Mouse (Mus musculus) myocyte (in vitro differentiated cells): ENCODE results near the gene Arhgap22. TPM values are rescaled to one million over a fixed set of nuclear protein-coding genes. Genes with fewer than 3 reads are reported as not detected.

ENCODE experiments used
- H3K27me3 ChIP-seq: one replicate; pipeline ENCODE4 v1.6.1; 2011; ENCODE audit not compliant: control insufficient read depth, insufficient read depth, insufficient read length
- H3K36me3 ChIP-seq: one replicate; pipeline ENCODE4 v1.6.1; 2011; ENCODE audit not compliant: control insufficient read depth, insufficient read depth
- H3K4me2 ChIP-seq: one replicate; pipeline ENCODE4 v1.6.1; 2011; ENCODE audit warnings: low read depth, control low read depth
- H3K4me3 ChIP-seq: one replicate; pipeline ENCODE4 v1.5.1; 2011; ENCODE audit warnings: mild to moderate bottlenecking, control low read depth, moderate library complexity
- H3K79me2 ChIP-seq: one replicate; pipeline ENCODE4 v1.6.1; 2011; ENCODE audit not compliant: control insufficient read depth, insufficient read depth
- H3ac ChIP-seq: one replicate; pipeline ENCODE4 v1.6.1; 2011; ENCODE audit not compliant: control insufficient read depth, insufficient read length
- CEBPB ChIP-seq: IDR thresholded peaks from 2 replicates; pipeline ENCODE4 v1.6.1; 2011; ENCODE audit warnings: mild to moderate bottlenecking, moderate library complexity; ENCODE audit not compliant: poor library complexity, insufficient read depth, severe bottlenecking
- E2F4 ChIP-seq: IDR thresholded peaks from one replicate; pipeline ENCODE4 v1.6.1; 2011; ENCODE audit warnings: mild to moderate bottlenecking, control low read depth, moderate library complexity; ENCODE audit not compliant: insufficient read depth
- MAX ChIP-seq: IDR thresholded peaks from one replicate; pipeline ENCODE4 v1.6.1; 2011; ENCODE audit warnings: low read depth, mild to moderate bottlenecking, control low read depth
- MYOD1 ChIP-seq, 3 experiments: IDR thresholded peaks; one replicate each; pipeline ENCODE4 v1.6.1; 2011; ENCODE audit warnings: control low read depth in 2 of 3, low read depth in 2 of 3, mild to moderate bottlenecking in 2 of 3, moderate library complexity in 1 of 3; ENCODE audit not compliant: insufficient read length in 2 of 3, control insufficient read depth in 1 of 3
- MYOG ChIP-seq, 3 experiments: IDR thresholded peaks; one replicate each; pipeline ENCODE4 v1.6.1; 2011; ENCODE audit warnings: control low read depth in 2 of 3, low read depth in 2 of 3, mild to moderate bottlenecking in 2 of 3; ENCODE audit not compliant: insufficient read length in 2 of 3, control insufficient read depth in 1 of 3, insufficient read depth in 1 of 3
- POLR2A ChIP-seq: IDR thresholded peaks from one replicate; pipeline ENCODE4 v1.6.1; 2011; ENCODE audit warnings: low read depth, mild to moderate bottlenecking, control low read depth, moderate library complexity; ENCODE audit not compliant: insufficient read length
- POLR2AphosphoS2 ChIP-seq: IDR thresholded peaks from one replicate; pipeline ENCODE4 v1.6.1; 2011; ENCODE audit warnings: low read depth, control low read depth; ENCODE audit not compliant: insufficient read length
- REST ChIP-seq: IDR thresholded peaks from one replicate; pipeline ENCODE4 v1.6.1; 2011; ENCODE audit warnings: mild to moderate bottlenecking, control low read depth, moderate library complexity; ENCODE audit not compliant: insufficient read depth, insufficient read length
- SRF ChIP-seq: IDR thresholded peaks from one replicate; pipeline ENCODE4 v1.6.1; 2011; ENCODE audit warnings: low read depth; ENCODE audit not compliant: control insufficient read depth, insufficient read length
- TCF12 ChIP-seq: IDR thresholded peaks from one replicate; pipeline ENCODE4 v1.6.1; 2011; ENCODE audit warnings: mild to moderate bottlenecking, control low read depth; ENCODE audit not compliant: poor library complexity, insufficient read depth, severe bottlenecking
- TCF3 ChIP-seq: IDR thresholded peaks from one replicate; pipeline ENCODE4 v1.6.1; 2011; ENCODE audit warnings: low read depth, control low read depth; ENCODE audit not compliant: insufficient read length
- USF1 ChIP-seq: IDR thresholded peaks from one replicate; pipeline ENCODE4 v1.6.1; 2011; ENCODE audit warnings: low read depth, mild to moderate bottlenecking, control low read depth, moderate library complexity
- polyA plus RNA-seq: library from polyadenylated mRNA; unstranded; fragments of >200 nt; fragmentation: generic; extraction: Trizol; gene quantifications from one replicate; pipeline ENCODE4 v1.2.1, GENCODE M21; 2012; ENCODE audit warnings: missing spikeins

Gene Arhgap22
- polyA plus RNA-seq, 1 experiment: 53.3 TPM

DNA sequence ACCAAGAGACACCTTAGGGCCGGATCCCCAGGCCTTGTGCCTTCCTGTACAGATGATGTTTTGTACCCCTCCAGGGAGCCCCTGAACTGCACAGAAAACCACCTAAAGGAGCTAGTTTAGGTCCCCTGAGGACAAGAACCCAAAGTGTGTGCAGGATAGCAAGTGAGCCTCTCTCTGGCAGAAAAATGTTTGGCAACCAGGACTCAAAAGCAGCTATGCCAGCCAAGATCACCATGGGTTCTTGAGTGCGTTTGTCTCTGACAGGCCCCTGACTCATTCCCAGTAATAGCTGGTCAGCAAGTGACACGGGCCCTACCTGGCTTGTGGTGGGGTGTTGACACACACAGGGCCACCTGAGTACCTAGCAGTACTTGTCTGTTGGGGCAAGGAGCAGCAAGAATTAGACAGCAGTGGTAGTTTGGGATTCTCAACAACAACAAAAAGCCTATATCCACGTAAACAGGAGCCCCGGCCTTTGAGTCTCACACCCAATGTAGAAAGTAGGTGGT, 115.5 kb downstream of the Arhgap22 start:
- TF ChIP-seq REST (no peak), TCF3 (no peak), E2F4 (no peak), TCF12 (no peak), POLR2A (no peak), MAX (no peak), SRF (no peak), USF1 (no peak), POLR2AphosphoS2 (no peak), MYOD1 (IDR thresholded peaks at IDR 0.05; ENCODE audit: control insufficient read depth in 1 of 3, insufficient read length in 2 of 3, low read depth in 2 of 3) (no peak)
- H3K36me3 ChIP-seq: no peaks in the 10 kb centered on the region
- H3K27me3 ChIP-seq: no peaks in the 10 kb centered on the region
- H3ac ChIP-seq: no peak overlapping the region
- no peak overlapping the region for H3K4me3 ChIP-seq
- no peak overlapping the region for H3K4me2 ChIP-seq
- peaks cover 100% of the 10 kb centered on the region for H3K79me2 ChIP-seq

DNA sequence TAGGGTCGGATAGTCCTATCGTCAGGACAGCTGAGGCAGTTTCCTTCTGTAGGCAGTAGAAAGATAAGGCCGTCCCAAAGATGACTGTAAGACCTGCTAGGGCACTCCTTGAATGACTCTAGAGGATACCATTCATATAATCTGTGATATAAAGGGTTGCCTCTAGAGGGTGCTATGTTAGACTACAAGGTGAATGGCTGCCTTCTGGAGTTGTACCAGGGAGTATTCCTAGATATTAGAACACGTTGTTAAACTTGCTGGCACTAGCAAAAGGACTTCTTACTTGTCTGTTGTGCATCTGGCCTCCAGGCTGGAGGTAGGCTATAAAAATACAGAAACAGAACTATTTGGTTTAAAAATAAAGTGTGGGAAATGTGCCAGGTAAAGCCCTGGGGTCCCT, 117.2 kb downstream of the Arhgap22 start:
- Histone ChIP-seq H3ac (no peak overlapping the region), H3K4me2 (no peak overlapping the region), H3K27me3 (no peaks in the 10 kb centered on the region), H3K79me2 (peaks cover 100% of the 10 kb centered on the region), H3K36me3 (no peaks in the 10 kb centered on the region), H3K4me3 (no peak overlapping the region)
- TF ChIP-seq MAX (no peak), TCF3 (no peak), CEBPB (no peak), REST (no peak), POLR2A (no peak), MYOD1 (IDR thresholded peaks at IDR 0.05; ENCODE audit: control insufficient read depth in 1 of 3, insufficient read length in 2 of 3, low read depth in 2 of 3) (no peak), TCF12 (no peak), POLR2AphosphoS2 (no peak), E2F4 (no peak), MYOG (IDR thresholded peaks at IDR 0.05; ENCODE audit: control insufficient read depth in 1 of 3, insufficient read depth in 1 of 3, insufficient read length in 2 of 3, low read depth in 2 of 3) (no peak)

DNA sequence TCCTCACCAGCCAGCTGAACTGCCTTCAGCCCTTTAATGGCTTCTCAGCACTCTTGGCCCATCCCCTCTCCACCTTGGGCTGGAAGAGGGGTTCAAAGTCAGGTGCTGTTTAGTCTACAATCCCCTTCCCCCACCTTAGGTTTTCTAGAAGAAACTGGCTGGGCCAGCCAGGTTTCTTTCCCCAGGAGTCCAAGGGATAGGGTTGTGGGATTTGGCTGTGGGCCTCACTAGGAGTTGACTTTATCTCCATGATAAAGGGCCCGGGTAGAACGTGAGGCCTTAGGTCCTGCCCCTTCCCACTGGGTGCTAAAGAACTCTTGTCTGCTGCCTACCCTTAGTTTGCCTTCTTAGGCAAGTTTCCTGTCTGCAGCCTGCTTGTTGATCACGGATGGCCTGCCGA, 117.8 kb downstream of the Arhgap22 start:
- H3K36me3 ChIP-seq: no peaks in the 10 kb centered on the region
- peaks cover 100% of the 10 kb centered on the region for H3K79me2 ChIP-seq
- no peak overlapping the region for H3K4me3 ChIP-seq
- no peak for TF ChIP-seq E2F4
- no peak for TF ChIP-seq TCF12
- no peak for TF ChIP-seq TCF3
- no peak for TF ChIP-seq MAX
- H3K4me2 ChIP-seq: no peak overlapping the region
- no peak overlapping the region for H3ac ChIP-seq
- H3K27me3 ChIP-seq: no peaks in the 10 kb centered on the region

DNA sequence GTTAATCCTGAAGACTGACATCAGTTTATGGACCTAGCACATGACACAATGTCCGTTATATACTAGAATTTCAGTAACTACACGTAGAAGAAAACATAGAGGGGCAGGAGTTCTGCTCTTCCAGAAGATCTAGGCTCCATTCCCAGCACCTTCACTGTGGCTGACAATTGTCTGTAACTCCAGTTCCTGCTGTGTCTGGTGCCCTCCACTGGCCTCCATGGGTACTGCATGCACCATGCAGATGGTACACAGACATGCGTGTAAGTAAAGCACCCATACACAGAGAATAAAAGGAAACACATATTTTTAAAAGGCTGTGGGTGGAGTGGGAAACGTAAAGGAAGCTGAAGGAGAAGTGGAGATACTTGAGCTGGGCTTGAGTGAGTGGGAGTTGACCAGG, 120.0 kb downstream of the Arhgap22 start:
- no peak overlapping the region for H3K4me3 ChIP-seq
- no peak overlapping the region for H3ac ChIP-seq
- H3K4me2 ChIP-seq: no peak overlapping the region
- H3K27me3 ChIP-seq: no peaks in the 10 kb centered on the region
- H3K79me2 ChIP-seq: peaks cover 100% of the 10 kb centered on the region
- TF ChIP-seq MYOD1 (IDR thresholded peaks at IDR 0.05; ENCODE audit: control insufficient read depth in 1 of 3, insufficient read length in 2 of 3, low read depth in 2 of 3) (no peak), MYOG (IDR thresholded peaks at IDR 0.05; ENCODE audit: control insufficient read depth in 1 of 3, insufficient read depth in 1 of 3, insufficient read length in 2 of 3, low read depth in 2 of 3) (no peak), POLR2AphosphoS2 (no peak)
- no peaks in the 10 kb centered on the region for H3K36me3 ChIP-seq

DNA sequence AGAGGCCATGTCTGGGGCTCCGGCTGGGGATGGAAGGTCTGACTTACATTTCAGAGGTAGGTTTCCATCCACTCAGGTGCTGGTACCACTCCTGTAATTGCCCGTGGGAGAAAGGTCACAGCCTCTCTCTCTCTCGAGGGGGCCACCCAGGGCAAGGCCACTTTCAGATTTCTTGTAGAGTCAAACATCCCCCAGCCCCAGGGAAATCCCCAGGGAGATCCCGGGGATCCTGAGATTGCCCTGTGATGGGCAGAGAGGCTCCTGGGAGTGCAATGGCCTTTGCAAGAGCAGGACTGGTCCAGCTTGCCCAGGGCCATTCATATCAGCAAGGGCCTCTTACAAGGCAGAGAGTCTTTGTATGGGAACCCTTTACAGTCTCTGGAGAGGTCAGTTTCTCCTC, 120.6 kb downstream of the Arhgap22 start:
- no peak overlapping the region for H3K4me3 ChIP-seq
- no peaks in the 10 kb centered on the region for H3K36me3 ChIP-seq
- no peak for TF ChIP-seq REST
- TF ChIP-seq POLR2A: no peak
- no peak for TF ChIP-seq SRF
- no peak for TF ChIP-seq TCF12
- no peak for TF ChIP-seq MAX
- no peak for TF ChIP-seq POLR2AphosphoS2
- TF ChIP-seq E2F4: no peak
- no peak for TF ChIP-seq TCF3
- no peak for TF ChIP-seq USF1
- no peak for TF ChIP-seq MYOD1 (IDR thresholded peaks at IDR 0.05; ENCODE audit: control insufficient read depth in 1 of 3, insufficient read length in 2 of 3, low read depth in 2 of 3)
- no peak for TF ChIP-seq CEBPB
- TF ChIP-seq MYOG (IDR thresholded peaks at IDR 0.05; ENCODE audit: control insufficient read depth in 1 of 3, insufficient read depth in 1 of 3, insufficient read length in 2 of 3, low read depth in 2 of 3): no peak
- no peaks in the 10 kb centered on the region for H3K27me3 ChIP-seq
- H3K4me2 ChIP-seq: no peak overlapping the region
- peaks cover 100% of the 10 kb centered on the region for H3K79me2 ChIP-seq
- no peak overlapping the region for H3ac ChIP-seq
